Comparison of ENCODE assay signal across 25 mouse cellular contexts in genomic region chr1:188504958-188505357, GRCm38 (mm10).
DNase-seq lines count a peak whose midpoint lies in the region; ATAC-seq lines count a peak whose summit lies in the region.
"Had no signal": no experiment of that assay in that cellular context is flagged by ENCODE, and none has a peak within 500 bp of the region (broad histone marks: within the 10 kb centered on the region; RNA-seq: fewer than 3 reads in every experiment).

No protein-coding gene starts in this region.

- no peaks in the 10 kb centered on the region for H3K27me3 ChIP-seq in forebrain, embryonic 11.5 days (ENCODE audit: control insufficient read depth, insufficient read depth, low read length)
- H3K27me3 ChIP-seq in forebrain, embryonic 13.5 days, result no peaks in the 10 kb centered on the region
- H3K27me3 ChIP-seq: CH12.LX; embryonic facial prominence, embryonic 13.5 days; embryonic facial prominence, embryonic 15.5 days; forebrain, embryonic 12.5 days had no signal

- no peaks in the 10 kb centered on the region for H3K4me1 ChIP-seq in forebrain, embryonic 11.5 days (replicated peaks; ENCODE audit: control insufficient read depth, insufficient read depth, low read length)
- H3K4me1 ChIP-seq in forebrain, embryonic 13.5 days, result peaks cover 22% of the 10 kb centered on the region; the same call in 1 of the 2 replicates
- H3K4me1 ChIP-seq: embryonic facial prominence, embryonic 13.5 days; embryonic facial prominence, embryonic 15.5 days had no signal

- no peak overlapping the region for H3K27ac ChIP-seq in forebrain, embryonic 11.5 days (ENCODE audit: low read depth, low read length)
- no peak overlapping the region for H3K27ac ChIP-seq in forebrain, embryonic 13.5 days
- H3K27ac ChIP-seq: embryonic facial prominence, embryonic 13.5 days; embryonic facial prominence, embryonic 15.5 days; forebrain, embryonic 12.5 days had no signal

- ATAC-seq in forebrain, embryonic 11.5 days (replicated peaks; ENCODE audit: low FRiP score), result 0 out of 2 replicates have a peak, but pooled peaks have one; percentile 53
- ATAC-seq in forebrain, embryonic 13.5 days, result no peak
- ATAC-seq: CD4-positive, CD25-positive, alpha-beta regulatory T cell, adult 4 months; forebrain, embryonic 16.5 days; Patski had no signal

- no peak overlapping the region for H3K4me2 ChIP-seq in forebrain, embryonic 11.5 days (ENCODE audit: low read depth, low read length, severe bottlenecking)
- H3K4me2 ChIP-seq in forebrain, embryonic 13.5 days, result no peak overlapping the region
- H3K4me2 ChIP-seq: embryonic facial prominence, embryonic 13.5 days; embryonic facial prominence, embryonic 15.5 days; forebrain, embryonic 12.5 days had no signal

- H3K36me3 ChIP-seq in forebrain, embryonic 11.5 days (ENCODE audit: control insufficient read depth, insufficient read depth, low read length), result no peaks in the 10 kb centered on the region
- no peaks in the 10 kb centered on the region for H3K36me3 ChIP-seq in forebrain, embryonic 13.5 days (ENCODE audit: poor library complexity, severe bottlenecking)
- H3K36me3 ChIP-seq: embryonic facial prominence, embryonic 13.5 days; embryonic facial prominence, embryonic 15.5 days; forebrain, embryonic 12.5 days; G1E had no signal

- H3K9me3 ChIP-seq in forebrain, embryonic 11.5 days (ENCODE audit: control insufficient read depth, low read length), result no peaks in the 10 kb centered on the region
- no peaks in the 10 kb centered on the region for H3K9me3 ChIP-seq in forebrain, embryonic 13.5 days (replicated peaks)
- H3K9me3 ChIP-seq: embryonic facial prominence, embryonic 13.5 days; embryonic facial prominence, embryonic 15.5 days; forebrain, embryonic 12.5 days had no signal

- H3K9ac ChIP-seq in forebrain, embryonic 11.5 days (ENCODE audit: low read length), result no peak overlapping the region
- H3K9ac ChIP-seq in forebrain, embryonic 13.5 days, result no peak overlapping the region
- H3K9ac ChIP-seq: embryonic facial prominence, embryonic 13.5 days; embryonic facial prominence, embryonic 15.5 days; forebrain, embryonic 12.5 days had no signal

- DNase-seq in forebrain, embryonic 11.5 days (ENCODE audit: low spot score), result no peak
- DNase-seq in heart, adult 11 months, result peak; percentile 62
- no peak for DNase-seq in heart, postnatal 4 days
- peak; percentile 61 for DNase-seq in retina, postnatal 1 day
- DNase-seq in retina, embryonic 14.5 days (ENCODE audit: low spot score), result no peak
- no peak for DNase-seq in embryo, embryonic 11 days
- DNase-seq: adrenal gland, adult 2 months; adrenal gland, postnatal 10 days; adrenal gland, postnatal 25 days; B cell, adult 2 months; cerebellum, adult 11-12 months; cerebellum, adult 2 months; cerebellum, adult 9-10 months; cerebellum, postnatal 10 days; cerebellum, postnatal 25 days had no signal

- 49% methylated on average over 5 of the region's 5 CpGs for whole genome bisulfite sequencing in forebrain, embryonic 11.5 days
- WGBS in forebrain, embryonic 13.5 days, result 22% methylated on average over 5 of the region's 5 CpGs

- no peak overlapping the region for H3K4me3 ChIP-seq in forebrain, embryonic 11.5 days (ENCODE audit: low read depth, low read length)
- H3K4me3 ChIP-seq in forebrain, embryonic 13.5 days, result no peak overlapping the region
- H3K4me3 ChIP-seq: embryonic facial prominence, embryonic 13.5 days; embryonic facial prominence, embryonic 15.5 days; erythroblast, embryonic 14.5 days; forebrain, embryonic 12.5 days had no signal

Comparison
In these comparisons a context has a peak if more than half of its experiments do, and no peak if none do; other contexts are left out.
1. DNase-seq: peak in heart, adult 11 months (single experiment) and retina, postnatal 1 day (single experiment); none in forebrain, embryonic 11.5 days (single experiment), heart, postnatal 4 days (single experiment), retina, embryonic 14.5 days (single experiment) and embryo, embryonic 11 days (single experiment).